Mouse (Mus musculus): Measurements from ENCODE around the gene Rnf212. TPM values are rescaled to one million over a fixed set of nuclear protein-coding genes. Genes with fewer than 3 reads are reported as not detected.

The Rnf212 gene
- total and polyA plus RNA-seq, 3 experiments, result not detected

- intact Hi-C loops (cut with DNase I), result no loop called here
- Histone ChIP-seq H3K9ac (ENCODE audit: low read depth, low read length) (no peak overlapping the region), H3K4me1 (ENCODE audit: control insufficient read depth, insufficient read depth, low read length) (no peaks in the 10 kb centered on the region), H3K27ac (no peak overlapping the region), H3K79me2 (replicated peaks; ENCODE audit: control insufficient read depth, insufficient read depth, low read length) (no peaks in the 10 kb centered on the region), H3K36me3 (ENCODE audit: control insufficient read depth, insufficient read depth, low read length) (no peaks in the 10 kb centered on the region), H3K27me3 (ENCODE audit: control insufficient read depth, insufficient read depth, low read length) (no peaks in the 10 kb centered on the region), H3K4me3 (no peak overlapping the region)
- WGBS, result 45% methylated on average over 2 of the region's 2 CpGs
- no peak for DNase-seq
- TF ChIP-seq CTCF (IDR thresholded peaks at IDR 0.05) (no peak), POLR2A (IDR thresholded peaks at IDR 0.05; ENCODE audit: insufficient read depth, low read depth, low read length) (no peak), EP300 (IDR thresholded peaks at IDR 0.05; ENCODE audit: insufficient read depth, low read depth, low read length) (no peak)
These were observed 32.2 kb downstream of the Rnf212 start for GRCm38 (mm10) chr5:108742596-108742995.

- TF ChIP-seq EP300 (IDR thresholded peaks at IDR 0.05; ENCODE audit: insufficient read depth, low read depth, low read length), result no peak
- no peak for TF ChIP-seq CTCF (IDR thresholded peaks at IDR 0.05)
- no peak for TF ChIP-seq POLR2A (IDR thresholded peaks at IDR 0.05; ENCODE audit: insufficient read depth, low read depth, low read length)
- DNase-seq, result no peak
- no peaks in the 10 kb centered on the region for H3K4me1 ChIP-seq (ENCODE audit: control insufficient read depth, insufficient read depth, low read length)
- no peaks in the 10 kb centered on the region for H3K79me2 ChIP-seq (replicated peaks; ENCODE audit: control insufficient read depth, insufficient read depth, low read length)
- no peak overlapping the region for H3K9ac ChIP-seq (ENCODE audit: low read depth, low read length)
- WGBS, result 58% methylated on average over 2 of the region's 2 CpGs
- no peaks in the 10 kb centered on the region for H3K36me3 ChIP-seq (ENCODE audit: control insufficient read depth, insufficient read depth, low read length)
- no peak overlapping the region for H3K4me3 ChIP-seq
- intact Hi-C loops (cut with DNase I), result no loop called here
- H3K27ac ChIP-seq, result no peak overlapping the region
- no peaks in the 10 kb centered on the region for H3K27me3 ChIP-seq (ENCODE audit: control insufficient read depth, insufficient read depth, low read length)
These were observed 32.9 kb downstream of the Rnf212 start for GRCm38 (mm10) chr5:108741844-108742243.

- Histone ChIP-seq H3K9ac (ENCODE audit: low read depth, low read length) (no peak overlapping the region), H3K36me3 (ENCODE audit: control insufficient read depth, insufficient read depth, low read length) (no peaks in the 10 kb centered on the region), H3K4me1 (ENCODE audit: control insufficient read depth, insufficient read depth, low read length) (no peaks in the 10 kb centered on the region), H3K27ac (no peak overlapping the region), H3K4me3 (no peak overlapping the region), H3K27me3 (ENCODE audit: control insufficient read depth, insufficient read depth, low read length) (0 out of 2 replicates have a peak, but pooled peaks cover 1% of the 10 kb centered on the region), H3K79me2 (replicated peaks; ENCODE audit: control insufficient read depth, insufficient read depth, low read length) (no peaks in the 10 kb centered on the region)
- no peak for DNase-seq
- intact Hi-C loops (cut with DNase I), result loop anchor here (1.0 to 2.0 kb wide), 3 partner anchors 35 to 300 kb away; partner anchors contain the start of gene Fgfrl1
- TF ChIP-seq EP300 (IDR thresholded peaks at IDR 0.05; ENCODE audit: insufficient read depth, low read depth, low read length), result no peak
- no peak for TF ChIP-seq POLR2A (IDR thresholded peaks at IDR 0.05; ENCODE audit: insufficient read depth, low read depth, low read length)
- TF ChIP-seq CTCF (IDR thresholded peaks at IDR 0.05), result no peak
- 69% methylated on average over 1 of the region's 1 CpGs for whole genome bisulfite sequencing
These were observed 47.4 kb downstream of the Rnf212 start for GRCm38 (mm10) chr5:108727425-108727824.

- Histone ChIP-seq H3K4me3 (no peak overlapping the region), H3K4me1 (ENCODE audit: control insufficient read depth, insufficient read depth, low read length) (no peaks in the 10 kb centered on the region), H3K27ac (no peak overlapping the region), H3K36me3 (ENCODE audit: control insufficient read depth, insufficient read depth, low read length) (no peaks in the 10 kb centered on the region), H3K79me2 (replicated peaks; ENCODE audit: control insufficient read depth, insufficient read depth, low read length) (no peaks in the 10 kb centered on the region), H3K9ac (ENCODE audit: low read depth, low read length) (no peak overlapping the region), H3K27me3 (ENCODE audit: control insufficient read depth, insufficient read depth, low read length) (0 out of 2 replicates have a peak, but pooled peaks cover 1% of the 10 kb centered on the region)
- peak; percentile 57 to 71 for DNase-seq
- intact Hi-C loops (cut with DNase I), result loop anchor here (1.0 to 2.0 kb wide), 3 partner anchors 34 to 299 kb away; partner anchors contain the start of gene Fgfrl1
- TF ChIP-seq POLR2A (IDR thresholded peaks at IDR 0.05; ENCODE audit: insufficient read depth, low read depth, low read length) (no peak), CTCF (IDR thresholded peaks at IDR 0.05) (peak; percentile 91), EP300 (IDR thresholded peaks at IDR 0.05; ENCODE audit: insufficient read depth, low read depth, low read length) (0 out of 2 replicates have a peak, but pooled peaks have one; percentile 36)
- WGBS, result 18% methylated on average over 5 of the region's 5 CpGs
These were observed 48.1 kb downstream of the Rnf212 start for GRCm38 (mm10) chr5:108726557-108727248.

GRCm38 (mm10) chr5:108724006-108724405, 50.8 kb downstream of the Rnf212 start:
- no peak for DNase-seq
- H3K4me1 ChIP-seq (ENCODE audit: control insufficient read depth, insufficient read depth, low read length), result no peaks in the 10 kb centered on the region
- no peak overlapping the region for H3K4me3 ChIP-seq
- H3K27me3 ChIP-seq (ENCODE audit: control insufficient read depth, insufficient read depth, low read length), result no peaks in the 10 kb centered on the region
- no peaks in the 10 kb centered on the region for H3K36me3 ChIP-seq (ENCODE audit: control insufficient read depth, insufficient read depth, low read length)
- intact Hi-C loops (cut with DNase I), result no loop called here
- no peaks in the 10 kb centered on the region for H3K79me2 ChIP-seq (replicated peaks; ENCODE audit: control insufficient read depth, insufficient read depth, low read length)
- no peak overlapping the region for H3K9ac ChIP-seq (ENCODE audit: low read depth, low read length)
- WGBS, result 9% methylated on average over 2 of the region's 2 CpGs
- TF ChIP-seq EP300 (IDR thresholded peaks at IDR 0.05; ENCODE audit: insufficient read depth, low read depth, low read length) (no peak), POLR2A (IDR thresholded peaks at IDR 0.05; ENCODE audit: insufficient read depth, low read depth, low read length) (no peak), CTCF (IDR thresholded peaks at IDR 0.05) (no peak)
- no peak overlapping the region for H3K27ac ChIP-seq

GRCm38 (mm10) chr5:108719761-108720160, 55.0 kb downstream of the Rnf212 start:
- Histone ChIP-seq H3K4me3 (no peak overlapping the region), H3K4me1 (ENCODE audit: control insufficient read depth, insufficient read depth, low read length) (no peaks in the 10 kb centered on the region), H3K9ac (ENCODE audit: low read depth, low read length) (no peak overlapping the region), H3K79me2 (replicated peaks; ENCODE audit: control insufficient read depth, insufficient read depth, low read length) (no peaks in the 10 kb centered on the region), H3K27ac (no peak overlapping the region), H3K27me3 (ENCODE audit: control insufficient read depth, insufficient read depth, low read length) (no peaks in the 10 kb centered on the region), H3K36me3 (ENCODE audit: control insufficient read depth, insufficient read depth, low read length) (no peaks in the 10 kb centered on the region)
- intact Hi-C loops (cut with DNase I), result no loop called here
- DNase-seq, result no peak
- TF ChIP-seq CTCF (IDR thresholded peaks at IDR 0.05) (no peak), EP300 (IDR thresholded peaks at IDR 0.05; ENCODE audit: insufficient read depth, low read depth, low read length) (no peak), POLR2A (IDR thresholded peaks at IDR 0.05; ENCODE audit: insufficient read depth, low read depth, low read length) (no peak)
- WGBS, result 44% methylated on average over 7 of the region's 7 CpGs
